Mouse (Mus musculus): ENCODE measurements around the gene Tspo2. TPM values are rescaled to one million over a fixed set of nuclear protein-coding genes. Genes with fewer than 3 reads are reported as not detected.

The Tspo2 gene
- polyA plus RNA-seq, 1 experiment, result not detected

DNA sequence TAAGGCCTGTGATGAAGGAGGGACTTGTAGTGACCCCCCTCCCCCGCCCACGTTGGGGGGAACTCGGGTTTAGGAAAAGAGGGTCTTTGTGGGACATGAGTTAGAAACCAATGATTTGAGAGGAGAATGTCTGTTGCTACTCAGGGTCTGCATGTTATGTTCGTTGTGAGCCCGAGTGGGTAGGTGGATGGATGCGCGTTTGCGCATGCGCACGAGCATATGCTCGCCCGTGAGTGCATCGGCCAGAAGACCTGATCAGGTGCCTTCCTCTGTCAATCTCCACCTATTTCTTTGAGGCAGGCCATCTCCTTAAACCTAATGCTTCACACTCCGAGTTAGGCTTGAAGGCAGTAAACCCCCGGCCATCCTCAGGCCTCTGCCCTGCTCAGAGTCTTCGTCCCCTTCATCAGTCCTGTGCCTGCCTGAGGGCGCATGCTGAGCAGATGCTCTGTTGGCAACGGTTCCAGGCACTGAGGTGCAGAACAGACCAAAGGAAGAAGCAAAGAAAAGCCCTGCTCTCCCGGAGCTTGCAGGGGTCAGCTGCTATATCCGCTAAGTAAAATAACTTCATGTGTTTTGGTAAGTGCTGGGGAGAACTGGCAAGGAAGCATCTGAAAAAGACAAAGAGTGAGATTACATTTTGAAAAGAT is 18.2 kb downstream of the Tspo2 start:
- no peak for TF ChIP-seq POLR2A (IDR thresholded peaks at IDR 0.05; ENCODE audit: borderline replicate concordance, low read depth, low read length)
- no peak for TF ChIP-seq CTCF (IDR thresholded peaks at IDR 0.05; ENCODE audit: low read depth, low read length)
- Histone ChIP-seq H3K27ac (ENCODE audit: insufficient read depth, low read depth, low read length) (no peak overlapping the region), H3K4me1 (ENCODE audit: control insufficient read depth, insufficient read depth, low read length) (no peaks in the 10 kb centered on the region), H3K4me3 (ENCODE audit: insufficient read depth, low read length) (no peak overlapping the region)

- no peak within 1 kb of the TSS for H3K27ac ChIP-seq (ENCODE audit: insufficient read depth, low read depth, low read length)
- H3K4me3 ChIP-seq (ENCODE audit: insufficient read depth, low read length), result no peak within 1 kb of the TSS
- no peaks in the 10 kb centered on the region for H3K4me1 ChIP-seq (ENCODE audit: control insufficient read depth, insufficient read depth, low read length)
- TF ChIP-seq POLR2A (IDR thresholded peaks at IDR 0.05; ENCODE audit: borderline replicate concordance, low read depth, low read length), result no peak
- TF ChIP-seq CTCF (IDR thresholded peaks at IDR 0.05; ENCODE audit: low read depth, low read length), result no peak
These were observed 19.0 kb downstream of the Tspo2 start, which contains the start of gene Apobec2 for GRCm38 (mm10) chr17:48432158-48432980. Gene Apobec2 (minus strand): TSS chr17:48432930.

- H3K27ac ChIP-seq (ENCODE audit: insufficient read depth, low read depth, low read length), result no peak overlapping the region
- no peak overlapping the region for H3K4me3 ChIP-seq (ENCODE audit: insufficient read depth, low read length)
- 0 out of 2 replicates have a peak, but pooled peaks cover 1% of the 10 kb centered on the region for H3K4me1 ChIP-seq (ENCODE audit: control insufficient read depth, insufficient read depth, low read length)
- no peak for TF ChIP-seq CTCF (IDR thresholded peaks at IDR 0.05; ENCODE audit: low read depth, low read length)
- TF ChIP-seq POLR2A (IDR thresholded peaks at IDR 0.05; ENCODE audit: borderline replicate concordance, low read depth, low read length), result no peak
These were observed 20.3 kb downstream of the Tspo2 start for GRCm38 (mm10) chr17:48431054-48431453.

DNA sequence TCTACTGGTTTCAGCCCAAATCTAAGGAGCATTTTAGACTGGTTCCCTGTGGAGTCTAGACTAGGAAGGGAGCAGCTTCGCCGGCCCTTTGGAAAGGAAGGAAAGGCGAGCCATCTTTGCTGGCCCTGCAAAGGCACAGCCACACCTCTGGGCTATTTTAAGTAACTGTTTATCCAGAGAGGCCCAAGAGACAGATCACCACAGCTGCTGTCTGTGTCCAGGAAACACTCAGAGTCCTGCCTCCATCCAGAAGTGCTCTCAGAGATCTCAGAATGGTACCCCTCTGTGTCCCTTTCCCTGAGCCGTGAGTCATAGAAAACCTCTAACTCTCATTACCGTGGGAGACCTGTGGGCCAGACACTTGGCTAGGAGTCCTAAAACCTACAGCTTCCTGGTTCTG is 20.9 kb downstream of the Tspo2 start:
- Histone ChIP-seq H3K4me1 (ENCODE audit: control insufficient read depth, insufficient read depth, low read length) (0 out of 2 replicates have a peak, but pooled peaks cover 2% of the 10 kb centered on the region), H3K4me3 (ENCODE audit: insufficient read depth, low read length) (no peak overlapping the region), H3K27ac (ENCODE audit: insufficient read depth, low read depth, low read length) (no peak overlapping the region)
- TF ChIP-seq POLR2A (IDR thresholded peaks at IDR 0.05; ENCODE audit: borderline replicate concordance, low read depth, low read length), result no peak
- TF ChIP-seq CTCF (IDR thresholded peaks at IDR 0.05; ENCODE audit: low read depth, low read length), result no peak

DNA sequence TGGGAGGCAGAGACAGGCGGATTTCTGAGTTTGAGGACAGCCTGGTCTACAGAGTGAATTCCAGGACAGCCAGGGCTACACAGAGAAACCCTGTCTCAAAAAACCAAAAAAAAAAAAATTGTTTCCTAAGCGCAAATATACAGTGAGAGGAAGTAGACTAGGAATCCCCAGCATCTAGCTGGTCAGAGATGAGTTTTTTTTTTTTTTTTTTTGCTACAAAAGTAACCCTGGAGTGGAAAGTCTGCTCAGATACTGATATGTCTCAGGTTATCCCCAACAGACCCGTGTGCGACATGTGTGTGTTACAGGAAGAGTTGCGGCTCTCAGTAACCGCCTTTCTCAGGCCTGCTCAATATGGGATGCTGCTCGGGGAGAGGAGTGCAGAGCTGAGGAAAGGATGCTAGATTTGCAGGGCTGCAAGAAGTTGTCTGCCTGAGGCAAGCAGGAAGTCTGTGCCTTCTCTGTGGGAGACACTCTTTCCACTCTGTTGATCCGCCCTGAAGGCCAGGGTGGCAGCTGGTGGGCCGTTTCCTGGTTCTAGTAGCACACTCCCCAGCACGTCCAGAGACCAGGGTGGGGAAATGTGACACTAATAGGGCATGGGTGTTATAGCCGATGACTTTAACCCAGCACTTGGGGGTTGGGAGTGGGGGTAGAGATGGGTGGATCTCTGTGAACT is 23.3 kb downstream of the Tspo2 start:
- TF ChIP-seq CTCF (IDR thresholded peaks at IDR 0.05; ENCODE audit: low read depth, low read length) (no peak), POLR2A (IDR thresholded peaks at IDR 0.05; ENCODE audit: borderline replicate concordance, low read depth, low read length) (no peak)
- no peak overlapping the region for H3K4me3 ChIP-seq (ENCODE audit: insufficient read depth, low read length)
- H3K4me1 ChIP-seq (ENCODE audit: control insufficient read depth, insufficient read depth, low read length), result 0 out of 2 replicates have a peak, but pooled peaks cover 2% of the 10 kb centered on the region
- no peak overlapping the region for H3K27ac ChIP-seq (ENCODE audit: insufficient read depth, low read depth, low read length)

DNA sequence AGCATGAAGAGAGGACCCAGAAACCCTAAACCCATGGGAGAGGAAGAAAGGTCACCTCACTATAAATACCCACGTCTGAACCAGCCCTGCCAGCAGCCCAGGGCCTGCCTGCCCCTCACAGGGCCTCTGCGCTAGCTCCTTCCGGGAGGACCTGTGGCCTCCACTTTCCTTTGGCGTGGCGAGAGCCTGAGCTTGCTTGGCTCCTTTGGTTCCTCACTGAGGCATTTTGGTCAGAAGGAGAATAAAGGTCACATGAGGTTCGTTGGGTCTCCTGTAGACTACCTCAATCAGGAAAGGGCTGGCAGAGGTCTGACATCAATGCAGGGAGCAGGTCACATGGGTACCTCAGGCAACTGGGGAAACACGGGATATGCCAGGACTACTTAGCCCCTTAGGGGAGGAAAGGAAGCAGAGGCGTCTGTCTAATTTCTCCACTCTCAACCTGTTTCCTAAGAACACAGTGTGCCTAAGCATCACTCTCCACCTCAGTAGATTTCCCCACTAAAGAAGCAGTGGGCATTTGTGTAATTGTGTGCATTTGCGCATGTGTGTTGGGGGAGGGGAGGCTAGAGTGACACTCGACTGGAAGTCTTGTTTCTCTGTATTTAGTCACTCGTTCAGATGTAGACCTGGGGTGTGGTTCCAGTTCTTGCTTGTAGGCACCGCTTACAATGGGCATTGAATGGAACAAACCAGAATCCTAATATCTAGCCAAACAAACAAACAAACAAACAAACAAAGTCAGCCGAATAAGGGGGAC is 24.2 kb downstream of the Tspo2 start:
- no peak overlapping the region for H3K4me3 ChIP-seq (ENCODE audit: insufficient read depth, low read length)
- no peak for TF ChIP-seq CTCF (IDR thresholded peaks at IDR 0.05; ENCODE audit: low read depth, low read length)
- no peak for TF ChIP-seq POLR2A (IDR thresholded peaks at IDR 0.05; ENCODE audit: borderline replicate concordance, low read depth, low read length)
- 0 out of 2 replicates have a peak, but pooled peaks cover 2% of the 10 kb centered on the region for H3K4me1 ChIP-seq (ENCODE audit: control insufficient read depth, insufficient read depth, low read length)
- H3K27ac ChIP-seq (ENCODE audit: insufficient read depth, low read depth, low read length), result no peak overlapping the region

DNA sequence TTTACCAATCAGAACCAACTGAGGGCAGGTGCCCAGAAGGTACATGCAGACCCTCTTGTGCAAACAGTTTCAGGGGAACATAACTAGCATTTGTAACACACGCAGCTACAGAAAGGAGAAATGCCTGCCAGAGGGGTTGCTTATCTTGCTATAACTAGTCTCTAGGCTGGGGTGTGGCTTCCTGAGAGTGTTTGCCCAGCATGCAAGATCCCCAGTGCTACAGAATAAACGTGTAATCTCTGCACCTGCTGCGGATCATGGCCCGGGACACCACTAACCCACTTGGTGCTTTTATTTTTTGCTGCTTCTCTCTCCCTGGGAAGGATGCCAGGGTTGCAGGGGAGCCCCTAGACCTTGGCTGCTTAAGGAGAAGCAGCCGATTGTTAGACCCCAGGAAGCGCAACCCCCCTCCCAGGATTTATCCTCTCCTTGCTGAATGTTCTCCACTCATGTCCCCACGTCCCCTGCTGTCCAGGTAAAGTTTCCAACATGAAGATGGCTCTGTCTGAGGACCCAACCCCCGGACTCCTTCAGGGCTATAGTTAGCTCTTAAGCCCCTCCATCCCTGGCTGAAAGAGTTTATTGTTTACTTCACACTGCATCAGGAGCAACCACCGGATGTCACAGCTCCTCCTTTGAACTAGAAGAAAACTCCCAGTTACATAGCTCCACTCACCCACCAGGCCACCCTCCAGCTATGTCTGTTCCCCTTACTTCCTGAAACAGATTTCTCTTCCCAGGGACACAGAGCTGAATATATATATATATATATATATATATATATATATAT is 25.3 kb downstream of the Tspo2 start:
- no peak for TF ChIP-seq CTCF (IDR thresholded peaks at IDR 0.05; ENCODE audit: low read depth, low read length)
- no peak for TF ChIP-seq POLR2A (IDR thresholded peaks at IDR 0.05; ENCODE audit: borderline replicate concordance, low read depth, low read length)
- H3K4me1 ChIP-seq (ENCODE audit: control insufficient read depth, insufficient read depth, low read length), result 0 out of 2 replicates have a peak, but pooled peaks cover 2% of the 10 kb centered on the region
- no peak overlapping the region for H3K4me3 ChIP-seq (ENCODE audit: insufficient read depth, low read length)
- H3K27ac ChIP-seq (ENCODE audit: insufficient read depth, low read depth, low read length), result no peak overlapping the region

DNA sequence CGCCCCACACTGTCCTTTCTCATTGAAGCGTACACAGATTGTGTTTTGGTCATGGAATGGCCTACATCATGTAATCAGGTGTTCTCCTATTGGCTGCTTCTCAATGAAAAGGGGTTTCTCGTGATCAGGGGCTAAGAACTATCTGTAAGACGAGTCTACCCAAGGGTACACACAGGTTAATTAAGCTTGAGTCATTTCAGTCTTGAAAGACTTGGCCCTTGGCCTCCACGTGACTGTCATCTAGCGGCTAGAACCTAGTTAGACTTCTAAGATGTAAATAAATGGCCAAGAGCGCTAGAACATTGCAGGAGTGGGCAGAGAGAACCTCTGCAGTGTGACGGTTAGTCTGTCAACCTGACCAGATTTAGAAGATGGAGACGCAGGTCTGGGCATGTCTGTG is 27.1 kb downstream of the Tspo2 start:
- Histone ChIP-seq H3K4me1 (ENCODE audit: control insufficient read depth, insufficient read depth, low read length) (0 out of 2 replicates have a peak, but pooled peaks cover 2% of the 10 kb centered on the region), H3K4me3 (ENCODE audit: insufficient read depth, low read length) (no peak overlapping the region), H3K27ac (ENCODE audit: insufficient read depth, low read depth, low read length) (no peak overlapping the region)
- no peak for TF ChIP-seq POLR2A (IDR thresholded peaks at IDR 0.05; ENCODE audit: borderline replicate concordance, low read depth, low read length)
- TF ChIP-seq CTCF (IDR thresholded peaks at IDR 0.05; ENCODE audit: low read depth, low read length), result no peak

All from bone marrow macrophage, adult 2 months (primary cell).